Mouse (Mus musculus) spleen, adult 2 months (tissue): ENCODE data around the gene Homez.

ENCODE experiments used
- CTCF ChIP-seq: fragments of 200-500 bp; IDR thresholded peaks from 2 replicates; pipeline ENCODE4 v1.5.1; 2011; ENCODE audit warnings: mild to moderate bottlenecking, inconsistent platforms; ENCODE audit not compliant: insufficient read depth, insufficient read length, insufficient replicate concordance; ENCODE audit errors: extremely low read depth
- POLR2A ChIP-seq: fragments of 200-500 bp; IDR thresholded peaks from 2 replicates; pipeline ENCODE4 v1.6.1; 2011; ENCODE audit warnings: low read depth, low read length, inconsistent platforms

DNA sequence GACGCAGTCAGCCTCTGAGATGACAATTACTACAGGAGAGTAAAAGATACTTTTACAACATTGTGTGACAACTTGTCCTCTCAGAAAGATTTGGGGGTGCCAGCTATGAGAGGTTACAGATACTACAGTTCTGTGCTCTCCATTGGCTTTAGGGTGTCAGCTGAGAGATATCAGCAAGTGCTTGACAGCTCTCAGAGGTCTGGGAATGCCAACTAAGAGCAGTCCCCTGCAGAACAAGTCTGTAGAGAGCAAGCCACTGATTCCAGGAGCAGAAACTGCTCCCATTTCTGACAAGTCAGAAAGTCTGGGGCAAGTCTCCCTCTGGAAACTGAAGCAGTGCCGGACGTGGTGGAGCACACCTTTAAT is 61.1 kb downstream of the Homez start:
- TF ChIP-seq CTCF (no peak), POLR2A (no peak)
